Mouse (Mus musculus) limb, embryonic 14.5 days (tissue): ENCODE results near the gene Adamtsl4. TPM values are rescaled to one million over a fixed set of nuclear protein-coding genes. Genes with fewer than 3 reads are reported as not detected.

ENCODE experiments used
- ATAC-seq: fragments of 200-750 bp; cut with Nextera tagmentation; 2 replicates; pipeline ENCODE4 v1.8.0; 2017; ENCODE audit warnings: low read depth, moderate number of reproducible peaks, moderate TSS enrichment; ENCODE audit not compliant: low FRiP score
- DNase-seq: peaks from one replicate; pipeline ENCODE4 v3.0.0-alpha.2; 2015; ENCODE audit warnings: low spot score
- H3K27ac ChIP-seq: fragments of 300-500 bp; sonication (generic); replicated peaks from 2 replicates; pipeline ENCODE4 v1.5.1; 2014; ENCODE audit warnings: low read depth, mild to moderate bottlenecking, low read length, moderate library complexity, mixed read lengths
- H3K27me3 ChIP-seq: fragments of 300-500 bp; sonication (generic); 2 replicates; pipeline ENCODE4 v1.6.1; 2014; ENCODE audit warnings: low read length, mixed read lengths; ENCODE audit not compliant: control insufficient read depth, insufficient read depth
- H3K36me3 ChIP-seq: fragments of 300-500 bp; sonication (generic); 2 replicates; pipeline ENCODE4 v1.6.1; 2014; ENCODE audit warnings: mild to moderate bottlenecking, low read length, moderate library complexity, mixed read lengths; ENCODE audit not compliant: control insufficient read depth, insufficient read depth
- H3K4me1 ChIP-seq: fragments of 300-500 bp; sonication (generic); 2 replicates; pipeline ENCODE4 v1.6.1; 2014; ENCODE audit warnings: antibody characterized with exemption, low read length, mixed read lengths; ENCODE audit not compliant: control insufficient read depth, insufficient read depth
- H3K4me2 ChIP-seq: fragments of 300-500 bp; sonication (generic); replicated peaks from 2 replicates; pipeline ENCODE4 v1.6.1; 2014; ENCODE audit warnings: low read depth, mild to moderate bottlenecking, low read length, moderate library complexity; ENCODE audit not compliant: severe bottlenecking
- H3K4me3 ChIP-seq: fragments of 300-500 bp; sonication (generic); replicated peaks from 2 replicates; pipeline ENCODE4 v1.5.1; 2014; ENCODE audit warnings: low read length
- H3K9ac ChIP-seq: fragments of 300-500 bp; sonication (generic); 2 replicates; pipeline ENCODE4 v1.6.1; 2014; ENCODE audit warnings: mild to moderate bottlenecking, low read depth, low read length, moderate library complexity; ENCODE audit not compliant: severe bottlenecking
- H3K9me3 ChIP-seq: fragments of 300-500 bp; sonication (generic); 2 replicates; pipeline ENCODE4 v1.6.1; 2016; ENCODE audit warnings: low read length; ENCODE audit not compliant: control insufficient read depth
- POLR2A ChIP-seq: fragments of 200-500 bp; IDR thresholded peaks from 2 replicates; pipeline ENCODE4 v1.8.0; 2012; ENCODE audit warnings: inconsistent platforms, mild to moderate bottlenecking, moderate library complexity, borderline replicate concordance; ENCODE audit not compliant: insufficient read depth, insufficient read length; ENCODE audit errors: extremely low read depth
- WGBS: fragments of 180-500 bp; shearing (Covaris S2); extraction: QIAGEN DNeasy Blood & Tissue Kit; methylation state at CpG from one replicate; pipeline ENCODE4 v1.1.7; 2014; 5-methylcytosine and 5-hydroxymethylcytosine counted together
- polyA plus RNA-seq, 2 experiments: library from polyadenylated mRNA; depleted of rRNA in 1 of 2; stranded (reverse) in 1 of 2; unstranded in 1 of 2; fragments of >200 nt; fragmentation: Nextera tagmentation in 1 of 2; extraction: Ambion mirVana in 1 of 2; gene quantifications; 2 replicates each; pipeline versions ENCODE4 v1.2.1 to v1.2.3; 2012 to 2014

Gene Adamtsl4
- polyA plus RNA-seq, 2 experiments, result 2.8 to 3.3 TPM

DNA sequence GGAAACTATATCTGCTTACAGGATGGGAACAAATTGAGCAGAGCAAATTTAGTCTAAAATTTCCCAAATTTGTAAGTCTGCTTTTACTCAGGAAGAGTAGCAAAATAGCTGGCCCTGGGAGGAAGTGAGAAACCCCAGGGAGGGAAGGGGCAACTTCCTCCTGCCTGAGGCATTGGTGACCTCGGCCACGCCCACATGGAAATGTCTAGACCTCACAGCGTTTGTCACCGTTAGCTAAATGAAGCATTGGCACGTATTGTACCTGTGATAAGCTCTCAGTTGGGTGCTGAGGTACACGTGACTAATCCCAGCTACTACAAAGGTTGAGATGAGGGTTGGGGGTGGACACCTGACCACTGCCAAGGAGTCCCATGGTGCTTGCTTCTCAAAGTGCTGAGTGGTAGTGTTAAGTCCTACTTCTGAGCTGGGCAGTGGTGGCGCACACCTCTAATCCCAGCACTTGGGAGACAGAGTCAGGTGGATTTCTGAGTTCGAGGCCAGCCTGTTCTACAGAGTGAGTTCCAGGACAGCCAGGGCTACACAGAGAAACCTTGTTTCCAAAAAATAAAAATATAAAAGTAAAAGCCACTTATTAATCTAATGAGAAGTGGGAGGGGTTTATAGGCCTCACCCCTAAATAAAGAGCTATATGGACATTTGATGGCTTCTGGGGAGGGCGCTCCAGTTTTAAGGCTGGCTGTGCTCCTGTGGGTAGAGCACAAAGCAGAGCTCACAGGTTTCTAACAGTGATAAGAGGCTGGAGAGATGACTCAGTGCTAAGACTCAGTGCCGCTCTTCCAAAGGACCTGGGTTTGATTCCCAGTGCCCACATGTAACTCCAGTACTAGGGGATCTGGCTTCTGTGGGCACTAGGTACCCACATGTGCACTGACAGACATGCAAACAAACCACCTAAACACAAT lies 42.1 kb downstream of the Adamtsl4 start:
- DNase-seq, result no peak

DNA sequence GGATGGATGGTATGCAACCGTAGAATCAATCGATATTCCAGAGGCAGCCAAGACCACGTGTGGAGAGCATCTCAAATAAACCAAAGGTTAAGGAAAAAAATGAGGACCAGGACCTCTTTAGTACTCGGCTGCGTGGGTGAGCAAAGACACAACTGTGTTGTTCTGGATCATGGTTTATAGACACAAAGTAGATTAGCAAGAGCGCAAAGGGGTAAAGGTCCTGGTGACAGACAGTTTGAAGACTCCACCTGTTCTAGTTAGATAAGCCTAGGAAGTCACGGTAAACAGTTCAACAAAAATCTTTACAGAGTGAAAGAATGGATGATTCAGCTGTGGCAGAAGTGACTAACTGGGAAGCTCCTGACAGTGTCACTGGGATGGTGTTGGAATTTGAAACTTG lies 44.6 kb downstream of the Adamtsl4 start:
- Histone ChIP-seq H3K4me2 (no peak overlapping the region), H3K4me3 (no peak overlapping the region)

More for the DNA sequence above, 42.1 kb downstream of the Adamtsl4 start:
- Histone ChIP-seq H3K27me3 (no peaks in the 10 kb centered on the region), H3K27ac (no peak overlapping the region), H3K4me1 (peaks cover 4% of the 10 kb centered on the region; the same call in 1 of the 2 replicates), H3K36me3 (0 out of 2 replicates have a peak, but pooled peaks cover under 1% of the 10 kb centered on the region), H3K9me3 (no peaks in the 10 kb centered on the region), H3K9ac (no peak overlapping the region), H3K4me2 (no peak overlapping the region), H3K4me3 (no peak overlapping the region)
- WGBS, result 60% methylated on average over 10 of the region's 10 CpGs
- no peak for TF ChIP-seq POLR2A
- no peak for ATAC-seq

DNA sequence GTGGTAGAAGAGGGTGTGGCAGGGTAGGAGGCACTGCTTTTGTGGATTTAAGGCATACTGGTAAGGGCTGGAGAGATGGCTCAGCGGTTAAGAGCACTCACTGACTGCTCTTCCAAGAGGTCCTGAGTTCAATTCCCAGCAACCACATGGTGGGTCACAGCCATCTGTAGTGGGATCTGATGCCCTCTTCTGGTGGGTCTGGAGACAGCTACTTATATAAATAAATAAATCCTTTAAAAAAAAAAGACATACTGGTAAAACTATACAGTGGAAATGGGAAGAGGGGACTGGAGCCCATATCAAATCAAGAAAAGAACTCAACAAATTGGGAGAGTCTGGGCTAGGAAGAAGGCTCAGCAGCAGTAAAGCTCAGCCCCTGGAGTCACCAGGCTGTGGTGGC lies 48.0 kb downstream of the Adamtsl4 start:
- Histone ChIP-seq H3K27me3 (no peaks in the 10 kb centered on the region), H3K4me2 (no peak overlapping the region), H3K27ac (no peak overlapping the region), H3K9me3 (no peaks in the 10 kb centered on the region), H3K4me1 (no peaks in the 10 kb centered on the region), H3K9ac (no peak overlapping the region), H3K4me3 (no peak overlapping the region), H3K36me3 (peaks cover 37% of the 10 kb centered on the region)
- 90% methylated on average over 1 of the region's 1 CpGs for WGBS
- no peak for DNase-seq
- no peak for TF ChIP-seq POLR2A
- no peak for ATAC-seq

More for the DNA sequence above, 44.6 kb downstream of the Adamtsl4 start:
- no peaks in the 10 kb centered on the region for H3K27me3 ChIP-seq
- H3K9me3 ChIP-seq, result no peaks in the 10 kb centered on the region
- WGBS, result 90% methylated on average over 7 of the region's 7 CpGs
- ATAC-seq (no peak), DNase-seq (no peak)
- H3K36me3 ChIP-seq, result 0 out of 2 replicates have a peak, but pooled peaks cover 5% of the 10 kb centered on the region
- H3K4me1 ChIP-seq, result no peaks in the 10 kb centered on the region
- TF ChIP-seq POLR2A, result no peak
- no peak overlapping the region for H3K9ac ChIP-seq
- H3K27ac ChIP-seq, result no peak overlapping the region

DNA sequence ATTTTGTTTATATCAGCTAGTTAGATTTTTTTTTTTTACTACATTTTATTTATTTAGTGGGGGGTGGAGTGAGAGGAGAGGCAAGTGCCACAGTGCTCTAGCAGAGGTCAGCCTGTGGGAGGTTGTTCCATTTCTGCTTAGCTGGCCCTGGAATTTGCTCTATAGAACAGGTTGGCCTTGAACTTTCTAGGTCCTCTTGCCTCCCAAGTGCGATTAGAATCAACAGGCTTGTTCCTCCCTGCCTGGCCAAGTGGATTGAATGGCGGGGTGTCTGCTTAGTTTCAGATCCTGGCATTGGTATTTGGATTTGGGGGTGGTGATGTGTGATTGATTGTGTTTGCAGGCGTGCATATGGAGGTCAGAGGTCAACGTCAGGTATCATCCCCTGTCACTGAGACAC lies 51.6 kb downstream of the Adamtsl4 start:
- H3K4me2 ChIP-seq, result no peak overlapping the region
- peaks cover 70% of the 10 kb centered on the region for H3K36me3 ChIP-seq
- DNase-seq (no peak), ATAC-seq (no peak)
- no peak for TF ChIP-seq POLR2A
- no peak overlapping the region for H3K4me3 ChIP-seq
- no peaks in the 10 kb centered on the region for H3K27me3 ChIP-seq
- H3K27ac ChIP-seq, result no peak overlapping the region
- no peaks in the 10 kb centered on the region for H3K4me1 ChIP-seq
- no peak overlapping the region for H3K9ac ChIP-seq
- H3K9me3 ChIP-seq, result no peaks in the 10 kb centered on the region
- 79% methylated on average over 4 of the region's 4 CpGs for WGBS

DNA sequence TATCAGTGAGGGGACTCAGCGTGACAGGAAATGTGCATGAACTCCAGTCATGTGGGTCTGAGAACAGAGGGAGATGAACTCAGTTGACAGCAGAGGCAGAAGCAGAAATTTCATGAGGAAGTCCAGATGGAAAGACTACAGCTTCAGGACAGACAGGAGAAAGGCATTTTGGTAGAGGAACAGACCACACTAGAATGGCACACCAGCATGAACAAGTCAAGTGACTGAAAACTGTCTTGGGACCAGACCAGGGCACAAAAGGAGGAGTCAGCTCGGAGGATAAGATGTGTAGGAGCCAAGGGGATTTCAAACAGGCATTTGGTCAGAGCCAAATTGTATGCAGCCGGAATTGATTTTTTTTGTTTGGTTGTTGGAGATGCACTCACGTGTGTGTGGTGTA lies 52.1 kb downstream of the Adamtsl4 start:
- ATAC-seq, result no peak
- peaks cover 75% of the 10 kb centered on the region for H3K36me3 ChIP-seq
- H3K4me2 ChIP-seq, result no peak overlapping the region
- H3K4me1 ChIP-seq, result no peaks in the 10 kb centered on the region
- no peak overlapping the region for H3K27ac ChIP-seq
- H3K9ac ChIP-seq, result no peak overlapping the region
- no peak for TF ChIP-seq POLR2A
- no peaks in the 10 kb centered on the region for H3K9me3 ChIP-seq
- H3K27me3 ChIP-seq, result no peaks in the 10 kb centered on the region
- no peak for DNase-seq
- WGBS, result 75% methylated on average over 4 of the region's 4 CpGs
- H3K4me3 ChIP-seq, result no peak overlapping the region
